Mouse (Mus musculus) megakaryocyte, embryonic 14.5 days (primary cell): ENCODE measurements around the gene Ttc21a. TPM values are rescaled to one million over a fixed set of nuclear protein-coding genes. Genes with fewer than 3 reads are reported as not detected.

Experiments
- H3K27me3 ChIP-seq: replicated peaks from 2 replicates; pipeline ENCODE3; 2012; ENCODE audit warnings: inconsistent platforms
- H3K36me3 ChIP-seq: replicated peaks from 2 replicates; pipeline ENCODE3; 2012; ENCODE audit warnings: low read length, inconsistent platforms, mixed read lengths
- H3K4me1 ChIP-seq: 2 replicates; pipeline ENCODE4 v1.6.1; 2012; ENCODE audit warnings: inconsistent platforms
- H3K4me3 ChIP-seq: replicated peaks from 2 replicates; pipeline ENCODE3; 2012; ENCODE audit warnings: moderate library complexity, mild to moderate bottlenecking, inconsistent platforms
- H3K9me3 ChIP-seq: 2 replicates; pipeline ENCODE4 v1.6.1; 2012; ENCODE audit warnings: inconsistent platforms
- FLI1 ChIP-seq: IDR thresholded peaks from 2 replicates; pipeline ENCODE4 v1.6.1; 2012; ENCODE audit warnings: low read length, inconsistent platforms, mixed read lengths
- GATA1 ChIP-seq: IDR thresholded peaks from 3 replicates; pipeline ENCODE4 v1.6.1; 2012; ENCODE audit warnings: mixed read lengths, low read length, inconsistent platforms, borderline replicate concordance
- polyA plus RNA-seq: library from polyadenylated mRNA; stranded (reverse); fragments of >175 nt; gene quantifications from 2 replicates; pipeline ENCODE4 v1.2.3, GENCODE M21; 2012; ENCODE audit warnings: low replicate concordance; ENCODE audit not compliant: insufficient read depth

Gene Ttc21a
- polyA plus RNA-seq, 1 experiment: 0.26 TPM

- TF ChIP-seq FLI1: no peak
- TF ChIP-seq GATA1: no peak
- peaks cover 77% of the 10 kb centered on the region for H3K4me1 ChIP-seq
Observed at GRCm38 (mm10) chr9:119981183-119982179, 44.1 kb downstream of the Ttc21a start.

DNA sequence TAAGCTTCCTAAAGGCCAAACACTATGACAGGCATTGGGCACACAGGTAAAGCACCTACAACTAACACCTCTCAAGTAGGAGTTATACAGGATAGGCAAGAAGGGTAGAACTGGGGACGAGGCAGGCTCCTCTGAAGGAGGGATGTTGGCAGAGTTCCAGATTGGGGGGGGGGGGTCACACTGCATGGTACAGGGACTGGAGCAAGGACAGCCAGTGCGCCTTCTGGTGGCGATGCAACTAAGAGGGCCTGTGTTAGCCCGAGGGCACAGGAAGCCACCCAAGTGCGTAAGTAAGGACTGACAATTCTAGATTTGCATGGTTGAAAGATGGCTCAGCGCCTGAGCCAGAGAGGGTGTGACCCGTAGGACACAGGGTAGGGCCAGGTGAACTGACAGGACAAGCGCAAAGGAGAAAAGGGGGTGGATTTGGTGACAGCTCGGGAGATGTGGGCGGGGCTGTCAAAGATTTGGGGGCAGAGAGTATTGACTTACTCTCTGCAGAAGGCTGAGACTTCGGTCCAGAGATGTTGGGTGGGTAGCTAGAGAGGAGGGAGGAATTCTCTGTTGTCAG, 44.9 kb downstream of the Ttc21a start:
- Histone ChIP-seq H3K4me1 (peaks cover 68% of the 10 kb centered on the region), H3K36me3 (peaks cover 8% of the 10 kb centered on the region), H3K4me3 (peak overlapping the region; percentile 100), H3K9me3 (no peaks in the 10 kb centered on the region), H3K27me3 (peaks cover 2% of the 10 kb centered on the region)
- TF ChIP-seq FLI1 (no peak), GATA1 (no peak)

More at GRCm38 (mm10) chr9:119981183-119982179, 44.1 kb downstream of the Ttc21a start:
- Histone ChIP-seq H3K27me3 (peaks cover 2% of the 10 kb centered on the region), H3K4me3 (peak overlapping the region; percentile 100), H3K9me3 (no peaks in the 10 kb centered on the region), H3K36me3 (peaks cover 12% of the 10 kb centered on the region)

GRCm38 (mm10) chr9:119982956-119983551, 45.6 kb downstream of the Ttc21a start:
- H3K4me1 ChIP-seq: peaks cover 61% of the 10 kb centered on the region
- TF ChIP-seq GATA1 (no peak), FLI1 (no peak)
- peaks cover 8% of the 10 kb centered on the region for H3K36me3 ChIP-seq
- H3K4me3 ChIP-seq: peak overlapping the region; percentile 100
- H3K27me3 ChIP-seq: peaks cover 2% of the 10 kb centered on the region
- no peaks in the 10 kb centered on the region for H3K9me3 ChIP-seq

GRCm38 (mm10) chr9:119983585-119984535, 46.5 kb downstream of the Ttc21a start:
- peaks cover 53% of the 10 kb centered on the region for H3K4me1 ChIP-seq
- H3K27me3 ChIP-seq: peaks cover 2% of the 10 kb centered on the region
- no peaks in the 10 kb centered on the region for H3K9me3 ChIP-seq
- TF ChIP-seq GATA1 (no peak), FLI1 (no peak)
- H3K4me3 ChIP-seq: peak overlapping the region; percentile 100
- peaks cover 8% of the 10 kb centered on the region for H3K36me3 ChIP-seq

- Histone ChIP-seq H3K36me3 (peaks cover 5% of the 10 kb centered on the region), H3K9me3 (no peaks in the 10 kb centered on the region), H3K4me1 (peaks cover 46% of the 10 kb centered on the region), H3K27me3 (peaks cover 4% of the 10 kb centered on the region), H3K4me3 (peak within 1 kb of the TSS; percentile 100)
- TF ChIP-seq GATA1 (no peak), FLI1 (no peak)
Observed at GRCm38 (mm10) chr9:119984536-119985011, 47.2 kb downstream of the Ttc21a start, which contains the start of gene Csrnp1. Gene Csrnp1, minus strand, starts transcription at chr9:119984658.

GRCm38 (mm10) chr9:119985881-119986574, 48.6 kb downstream of the Ttc21a start:
- H3K4me3 ChIP-seq: no peak overlapping the region
- peaks cover 31% of the 10 kb centered on the region for H3K4me1 ChIP-seq
- no peaks in the 10 kb centered on the region for H3K36me3 ChIP-seq
- TF ChIP-seq GATA1: no peak
- TF ChIP-seq FLI1: no peak
- peaks cover 4% of the 10 kb centered on the region for H3K27me3 ChIP-seq
- H3K9me3 ChIP-seq: no peaks in the 10 kb centered on the region

GRCm38 (mm10) chr9:119988304-119988703, 50.9 kb downstream of the Ttc21a start:
- peaks cover 4% of the 10 kb centered on the region for H3K27me3 ChIP-seq
- no peaks in the 10 kb centered on the region for H3K36me3 ChIP-seq
- H3K9me3 ChIP-seq: no peaks in the 10 kb centered on the region
- no peak overlapping the region for H3K4me3 ChIP-seq
- peaks cover 36% of the 10 kb centered on the region for H3K4me1 ChIP-seq
- no peak for TF ChIP-seq GATA1
- TF ChIP-seq FLI1: no peak

- Histone ChIP-seq H3K36me3 (no peaks in the 10 kb centered on the region), H3K4me1 (peaks cover 44% of the 10 kb centered on the region), H3K27me3 (peaks cover 5% of the 10 kb centered on the region), H3K9me3 (no peaks in the 10 kb centered on the region), H3K4me3 (no peak overlapping the region)
- TF ChIP-seq GATA1 (no peak), FLI1 (no peak)
Observed at GRCm38 (mm10) chr9:119991310-119991709, 53.9 kb downstream of the Ttc21a start.
